Mouse (Mus musculus) midbrain, postnatal 0 days (tissue): ENCODE measurements around the gene Bmp8b. TPM values are rescaled to one million over a fixed set of nuclear protein-coding genes. Genes with fewer than 3 reads are reported as not detected.

Experiments
- ATAC-seq: fragments of 200-750 bp; cut with Nextera tagmentation; 2 replicates; pipeline ENCODE4 v1.8.0; 2017; ENCODE audit warnings: moderate number of reproducible peaks, mild to moderate bottlenecking, moderate TSS enrichment, moderate library complexity; ENCODE audit not compliant: low FRiP score
- DNase-seq: peaks from one replicate; pipeline ENCODE4 v3.0.0-alpha.2; 2015; ENCODE audit warnings: low spot score
- H3K27ac ChIP-seq: fragments of 300-500 bp; sonication (generic); 2 replicates; pipeline ENCODE4 v1.5.1; 2014; ENCODE audit warnings: low read depth, mild to moderate bottlenecking, low read length, mixed read lengths
- H3K27me3 ChIP-seq: fragments of 300-500 bp; sonication (generic); 2 replicates; pipeline ENCODE4 v1.6.1; 2014; ENCODE audit warnings: low read length, control low read depth, mixed read lengths; ENCODE audit not compliant: insufficient read depth
- H3K36me3 ChIP-seq: fragments of 300-500 bp; sonication (generic); 2 replicates; pipeline ENCODE4 v1.6.1; 2014; ENCODE audit warnings: low read length, control low read depth, mixed read lengths; ENCODE audit not compliant: insufficient read depth
- H3K4me1 ChIP-seq: fragments of 300-500 bp; sonication (generic); 2 replicates; pipeline ENCODE4 v1.6.1; 2014; ENCODE audit warnings: mild to moderate bottlenecking, control low read depth, antibody characterized with exemption, low read length, mixed read lengths; ENCODE audit not compliant: insufficient read depth
- H3K4me2 ChIP-seq: fragments of 300-500 bp; sonication (generic); 2 replicates; pipeline ENCODE4 v1.6.1; 2014; ENCODE audit warnings: low read depth, mild to moderate bottlenecking, low read length, mixed read lengths; ENCODE audit not compliant: poor library complexity, severe bottlenecking
- H3K4me3 ChIP-seq: fragments of 300-500 bp; sonication (generic); 2 replicates; pipeline ENCODE4 v1.5.1; 2014; ENCODE audit warnings: low read depth, mild to moderate bottlenecking, low read length, moderate library complexity
- H3K9ac ChIP-seq: fragments of 300-500 bp; sonication (generic); replicated peaks from 2 replicates; pipeline ENCODE4 v1.6.1; 2014; ENCODE audit warnings: mild to moderate bottlenecking, low read length, moderate library complexity, mixed read lengths; ENCODE audit not compliant: poor library complexity, severe bottlenecking
- H3K9me3 ChIP-seq: fragments of 300-500 bp; sonication (generic); 2 replicates; pipeline ENCODE4 v1.6.1; 2016; ENCODE audit warnings: low read length, control low read depth
- CTCF ChIP-seq: IDR thresholded peaks from 2 replicates; pipeline ENCODE4 v1.5.1; 2016; ENCODE audit warnings: antibody characterized with exemption, mild to moderate bottlenecking
- WGBS: fragments of 180-500 bp; shearing (Covaris S2); extraction: QIAGEN DNeasy Blood & Tissue Kit; methylation state at CpG from one replicate; pipeline ENCODE4 v1.1.7; 2014; 5-methylcytosine and 5-hydroxymethylcytosine counted together
- polyA plus RNA-seq: library from polyadenylated mRNA; unstranded; fragments of >200 nt; fragmentation: Nextera tagmentation; extraction: Ambion mirVana; gene quantifications from 2 replicates; pipeline ENCODE4 v1.2.1, GENCODE M21; 2015
- total RNA-seq: library from RNA; depleted of rRNA; stranded (reverse); fragments of >200 nt; gene quantifications from 2 replicates; pipeline ENCODE4 v1.2.3, GENCODE M21; 2014

The Bmp8b gene
- total and polyA plus RNA-seq, 2 experiments from 2014 or later = 0.56 to 1.5 TPM

GRCm38 (mm10) chr4:123071266-123071966 is 33.5 kb upstream of the Bmp8b start:
- Histone ChIP-seq H3K27ac (no peak overlapping the region), H3K4me1 (no peaks in the 10 kb centered on the region), H3K4me2 (no peak overlapping the region), H3K9me3 (no peaks in the 10 kb centered on the region), H3K27me3 (no peaks in the 10 kb centered on the region), H3K4me3 (no peak overlapping the region), H3K36me3 (no peaks in the 10 kb centered on the region), H3K9ac (no peak overlapping the region)
- ATAC-seq (no peak), DNase-seq (peak; percentile 58)
- peak; percentile 57 for TF ChIP-seq CTCF
- WGBS = 9% methylated on average over 13 of the region's 13 CpGs

DNA sequence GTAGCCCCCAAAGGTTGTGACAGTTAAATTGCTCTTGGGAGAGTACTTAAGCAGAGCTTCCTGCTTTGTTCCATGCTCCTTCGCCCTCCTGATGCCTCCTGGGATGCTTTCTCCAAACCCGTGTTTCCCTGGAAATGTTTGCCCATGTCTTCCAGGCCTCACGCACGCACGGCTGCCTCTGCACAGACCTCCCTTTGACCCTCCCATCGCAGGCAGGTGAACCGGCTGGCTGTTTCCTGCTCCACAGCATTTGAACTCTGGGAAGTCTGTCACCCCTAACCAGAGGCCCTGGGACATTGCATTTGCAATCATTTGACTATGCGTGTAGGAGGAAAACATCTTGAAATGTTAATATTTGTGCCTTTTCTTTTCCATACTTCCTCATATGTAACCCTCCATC is 28.0 kb upstream of the Bmp8b start:
- no peak for DNase-seq
- Histone ChIP-seq H3K4me2 (no peak overlapping the region), H3K9me3 (no peaks in the 10 kb centered on the region), H3K27ac (no peak overlapping the region), H3K27me3 (no peaks in the 10 kb centered on the region), H3K4me1 (no peaks in the 10 kb centered on the region), H3K36me3 (no peaks in the 10 kb centered on the region), H3K9ac (no peak overlapping the region), H3K4me3 (no peak overlapping the region)
- ATAC-seq = no peak
- WGBS = 55% methylated on average over 8 of the region's 8 CpGs
- no peak for TF ChIP-seq CTCF

GRCm38 (mm10) chr4:123078231-123078630 is 26.7 kb upstream of the Bmp8b start:
- H3K36me3 ChIP-seq = no peaks in the 10 kb centered on the region
- DNase-seq (no peak), ATAC-seq (no peak)
- TF ChIP-seq CTCF = no peak
- no peaks in the 10 kb centered on the region for H3K4me1 ChIP-seq
- no peak overlapping the region for H3K9ac ChIP-seq
- no peak overlapping the region for H3K4me3 ChIP-seq
- 80% methylated on average over 4 of the region's 4 CpGs for WGBS
- H3K4me2 ChIP-seq = no peak overlapping the region
- no peak overlapping the region for H3K27ac ChIP-seq
- no peaks in the 10 kb centered on the region for H3K9me3 ChIP-seq
- no peaks in the 10 kb centered on the region for H3K27me3 ChIP-seq

DNA sequence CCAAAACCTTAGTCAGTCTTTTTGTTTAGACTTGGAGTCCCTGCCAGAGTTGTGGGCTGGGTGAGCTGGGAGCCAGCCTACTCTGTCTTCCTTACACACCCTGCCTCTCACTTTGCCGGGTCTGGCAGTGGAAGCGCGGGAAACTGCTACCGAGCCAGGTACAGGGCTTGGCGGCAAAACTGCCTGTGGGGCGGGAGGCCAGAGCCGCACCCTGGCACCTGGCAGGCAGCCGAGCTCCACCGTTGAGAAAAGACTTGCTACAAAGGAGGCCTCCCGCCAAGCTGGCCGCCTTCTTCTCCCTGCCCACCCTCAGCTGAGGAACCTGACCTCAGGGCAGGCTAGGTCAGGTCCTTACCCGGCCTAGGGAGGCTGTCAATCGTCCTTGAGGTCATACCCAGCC is 24.2 kb upstream of the Bmp8b start:
- ATAC-seq = no peak
- no peak overlapping the region for H3K27ac ChIP-seq
- no peak overlapping the region for H3K4me2 ChIP-seq
- no peak for DNase-seq
- WGBS = 38% methylated on average over 13 of the region's 13 CpGs
- TF ChIP-seq CTCF = no peak
- H3K27me3 ChIP-seq = no peaks in the 10 kb centered on the region
- H3K9me3 ChIP-seq = no peaks in the 10 kb centered on the region
- H3K36me3 ChIP-seq = no peaks in the 10 kb centered on the region
- H3K9ac ChIP-seq = no peak overlapping the region
- no peak overlapping the region for H3K4me3 ChIP-seq
- H3K4me1 ChIP-seq = no peaks in the 10 kb centered on the region

DNA sequence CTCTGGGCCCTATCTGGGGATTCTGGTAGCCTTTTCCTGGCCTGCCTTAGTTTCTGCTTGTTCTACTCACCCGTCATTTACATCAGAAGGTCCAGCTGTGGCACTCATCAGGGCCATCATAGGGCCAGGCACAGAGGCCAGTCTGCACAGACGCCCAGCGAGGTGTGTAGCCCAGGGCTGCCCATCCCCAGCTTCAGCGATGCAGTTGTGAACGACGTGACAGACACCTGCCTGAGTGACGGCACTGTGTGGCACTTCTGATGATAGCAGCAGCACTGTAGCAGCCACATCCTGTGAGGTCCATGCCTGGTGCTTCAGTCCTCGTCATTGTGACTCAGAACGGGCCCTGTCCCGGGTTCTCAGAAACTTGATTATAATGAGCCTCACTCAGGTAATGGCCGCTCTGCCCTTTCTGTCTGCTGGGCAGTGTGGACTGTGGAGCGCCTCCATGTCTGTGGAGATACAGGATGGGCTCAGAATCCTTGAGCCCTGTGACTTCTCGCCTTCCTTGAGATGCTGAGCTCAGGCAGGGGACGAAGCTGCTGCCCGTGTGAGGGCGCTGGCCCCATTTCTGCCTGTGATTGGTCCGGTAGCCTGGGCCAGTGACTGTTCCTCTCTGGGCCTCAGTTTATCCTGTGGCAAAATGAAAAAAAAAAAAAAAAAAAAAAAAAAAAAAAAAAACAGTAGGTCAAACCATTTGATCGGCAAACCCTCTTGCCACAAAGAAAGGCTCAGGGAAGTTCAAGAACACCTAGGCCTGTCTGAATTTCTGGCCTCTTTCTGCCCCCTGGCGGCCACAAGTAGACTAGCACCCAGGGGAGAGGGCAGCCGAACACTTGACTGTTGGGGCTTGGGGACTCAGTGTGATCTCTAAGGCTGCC is 22.4 kb upstream of the Bmp8b start:
- H3K4me3 ChIP-seq = no peak overlapping the region
- H3K4me1 ChIP-seq = no peaks in the 10 kb centered on the region
- no peak overlapping the region for H3K27ac ChIP-seq
- H3K36me3 ChIP-seq = no peaks in the 10 kb centered on the region
- peak; percentile 62; the same call in 1 of the 2 replicates for ATAC-seq
- no peak overlapping the region for H3K4me2 ChIP-seq
- H3K27me3 ChIP-seq = no peaks in the 10 kb centered on the region
- TF ChIP-seq CTCF = peak; percentile 84
- WGBS = 66% methylated on average over 20 of the region's 20 CpGs
- H3K9ac ChIP-seq = no peak overlapping the region
- DNase-seq = peak; percentile 64
- H3K9me3 ChIP-seq = no peaks in the 10 kb centered on the region

DNA sequence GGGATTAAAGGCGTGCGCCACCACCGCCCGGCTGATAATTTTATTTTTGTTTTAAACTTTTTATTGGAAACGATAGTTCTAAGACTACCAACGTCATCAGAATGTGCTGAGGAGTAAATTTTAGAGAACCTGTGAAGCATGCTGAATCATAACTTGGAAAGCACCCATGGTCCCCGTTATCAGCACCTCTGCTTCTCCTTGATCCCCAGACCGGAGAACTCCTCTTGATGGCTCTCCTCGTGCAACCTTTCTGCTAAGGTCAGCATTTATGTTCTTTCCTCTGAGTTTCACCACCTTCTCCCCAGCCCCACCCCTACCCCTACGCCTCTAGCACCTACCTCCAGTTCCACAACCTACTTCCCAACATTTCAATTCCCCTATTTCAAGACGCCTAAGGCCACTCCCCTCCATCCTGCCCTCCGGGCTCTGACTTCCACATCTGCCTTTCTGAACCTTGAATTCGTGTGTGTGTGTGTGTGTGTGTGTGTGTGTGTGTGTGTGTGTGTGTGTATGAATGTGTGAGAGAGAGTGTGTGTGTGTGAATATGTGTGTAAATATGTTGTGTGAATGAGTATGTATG is 21.6 kb upstream of the Bmp8b start:
- no peak for DNase-seq
- no peak for TF ChIP-seq CTCF
- Histone ChIP-seq H3K4me1 (no peaks in the 10 kb centered on the region), H3K4me3 (no peak overlapping the region), H3K27me3 (no peaks in the 10 kb centered on the region), H3K27ac (no peak overlapping the region), H3K9ac (no peak overlapping the region), H3K36me3 (no peaks in the 10 kb centered on the region), H3K9me3 (no peaks in the 10 kb centered on the region), H3K4me2 (no peak overlapping the region)
- no peak for ATAC-seq
- WGBS = 70% methylated on average over 13 of the region's 13 CpGs
